Mouse (Mus musculus) embryonic facial prominence, embryonic 12.5 days (tissue): ENCODE results near the gene Rab3il1. TPM values are rescaled to one million over a fixed set of nuclear protein-coding genes. Genes with fewer than 3 reads are reported as not detected.

Experiments used
- ATAC-seq: fragments of 200-750 bp; cut with Nextera tagmentation; 2 replicates; pipeline ENCODE4 v1.8.0; 2017; ENCODE audit not compliant: insufficient number of reproducible peaks, insufficient read depth, low FRiP score, low TSS enrichment
- H3K27ac ChIP-seq: fragments of 300-500 bp; sonication (generic); 2 replicates; pipeline ENCODE4 v1.5.1; 2016; ENCODE audit warnings: mild to moderate bottlenecking
- H3K27me3 ChIP-seq: fragments of 300-500 bp; sonication (generic); 2 replicates; pipeline ENCODE4 v1.6.1; 2016; ENCODE audit warnings: mild to moderate bottlenecking, moderate library complexity
- H3K36me3 ChIP-seq: fragments of 300-500 bp; sonication (generic); 2 replicates; pipeline ENCODE4 v1.6.1; 2016; ENCODE audit warnings: mild to moderate bottlenecking
- H3K4me1 ChIP-seq: fragments of 300-500 bp; sonication (generic); 2 replicates; pipeline ENCODE4 v1.6.1; 2016
- H3K4me2 ChIP-seq: fragments of 300-500 bp; sonication (generic); replicated peaks from 2 replicates; pipeline ENCODE4 v1.6.1; 2016; ENCODE audit warnings: mild to moderate bottlenecking, moderate library complexity
- H3K4me3 ChIP-seq: fragments of 300-500 bp; sonication (generic); 2 replicates; pipeline ENCODE4 v1.5.1; 2016; ENCODE audit warnings: mild to moderate bottlenecking
- H3K9ac ChIP-seq: fragments of 300-500 bp; sonication (generic); 2 replicates; pipeline ENCODE4 v1.6.1; 2016; ENCODE audit warnings: mild to moderate bottlenecking, moderate library complexity
- H3K9me3 ChIP-seq: fragments of 300-500 bp; sonication (generic); 2 replicates; pipeline ENCODE4 v1.6.1; 2016; ENCODE audit warnings: mild to moderate bottlenecking, moderate library complexity
- WGBS: fragments of 180-500 bp; shearing (Covaris S2); methylation state at CpG from one replicate; pipeline ENCODE4 v1.1.7; 2016; 5-methylcytosine and 5-hydroxymethylcytosine counted together
- polyA plus RNA-seq: library from polyadenylated mRNA; unstranded; fragments of >200 nt; fragmentation: Nextera tagmentation; extraction: Ambion mirVana; gene quantifications from 2 replicates; pipeline ENCODE4 v1.2.1, GENCODE M21; 2016

The Rab3il1 gene
- polyA plus RNA-seq, 1 experiment from 2014 or later, result 48.0 TPM

GRCm38 (mm10) chr19:10046983-10047382, 45.5 kb downstream of the Rab3il1 start:
- Histone ChIP-seq H3K27me3 (no peaks in the 10 kb centered on the region), H3K4me1 (peaks cover 7% of the 10 kb centered on the region; the same call in 1 of the 2 replicates), H3K4me3 (no peak overlapping the region), H3K36me3 (no peaks in the 10 kb centered on the region), H3K9ac (no peak overlapping the region), H3K27ac (no peak overlapping the region), H3K9me3 (no peaks in the 10 kb centered on the region), H3K4me2 (no peak overlapping the region)
- no peak for ATAC-seq
- 48% methylated on average over 3 of the region's 3 CpGs for WGBS

DNA sequence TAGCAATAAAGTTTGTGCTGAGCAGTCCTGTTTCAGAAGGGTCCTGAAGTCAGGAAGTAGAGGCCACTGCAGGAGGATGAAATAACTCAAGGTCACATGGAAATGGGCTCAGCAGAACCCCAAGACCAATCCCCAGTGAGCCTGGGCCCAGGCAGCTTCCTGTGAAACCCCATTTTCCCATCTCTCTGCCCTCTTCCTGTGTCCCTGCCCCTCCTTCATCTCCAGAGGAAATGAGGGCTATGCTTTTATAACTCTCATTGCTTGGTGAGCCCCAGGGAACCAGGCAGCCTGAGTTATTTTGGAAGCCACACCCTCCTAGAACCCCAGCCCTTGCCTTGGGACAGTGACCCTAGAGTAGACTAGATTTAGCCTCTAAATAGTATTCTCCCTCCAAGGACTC, 48.1 kb downstream of the Rab3il1 start:
- no peaks in the 10 kb centered on the region for H3K9me3 ChIP-seq
- H3K4me2 ChIP-seq, result no peak overlapping the region
- no peaks in the 10 kb centered on the region for H3K4me1 ChIP-seq
- H3K9ac ChIP-seq, result no peak overlapping the region
- no peaks in the 10 kb centered on the region for H3K27me3 ChIP-seq
- ATAC-seq, result no peak
- H3K27ac ChIP-seq, result no peak overlapping the region
- H3K36me3 ChIP-seq, result 0 out of 2 replicates have a peak, but pooled peaks cover 9% of the 10 kb centered on the region
- no peak overlapping the region for H3K4me3 ChIP-seq

GRCm38 (mm10) chr19:10050438-10050837, 49.0 kb downstream of the Rab3il1 start:
- Histone ChIP-seq H3K9me3 (no peaks in the 10 kb centered on the region), H3K27ac (no peak overlapping the region), H3K9ac (no peak overlapping the region), H3K27me3 (no peaks in the 10 kb centered on the region), H3K36me3 (0 out of 2 replicates have a peak, but pooled peaks cover 11% of the 10 kb centered on the region), H3K4me3 (no peak overlapping the region), H3K4me2 (no peak overlapping the region), H3K4me1 (no peaks in the 10 kb centered on the region)
- ATAC-seq, result no peak
- WGBS, result 88% methylated on average over 2 of the region's 2 CpGs

DNA sequence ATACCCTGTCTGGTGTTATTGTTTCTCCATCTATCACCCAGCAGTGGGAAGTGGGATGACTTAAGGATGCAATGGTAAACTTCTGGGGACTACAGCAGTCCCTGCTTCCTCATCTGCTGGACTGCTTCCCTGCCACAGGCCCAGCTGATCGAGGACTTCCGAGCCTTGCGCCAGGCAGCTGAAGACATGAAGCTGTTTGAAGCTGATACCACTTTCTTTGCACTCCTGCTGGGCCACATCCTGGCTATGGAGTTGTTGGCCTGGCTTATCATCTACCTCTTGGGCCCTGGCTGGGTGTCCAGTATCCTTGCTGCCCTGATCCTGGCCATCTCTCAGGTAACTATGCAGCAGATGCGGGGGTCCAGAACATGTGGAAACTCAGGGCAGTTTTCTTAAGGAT, 51.2 kb downstream of the Rab3il1 start:
- no peaks in the 10 kb centered on the region for H3K27me3 ChIP-seq
- 91% methylated on average over 4 of the region's 4 CpGs for WGBS
- no peak for ATAC-seq
- no peak overlapping the region for H3K4me2 ChIP-seq
- no peak overlapping the region for H3K9ac ChIP-seq
- H3K4me1 ChIP-seq, result no peaks in the 10 kb centered on the region
- H3K4me3 ChIP-seq, result no peak overlapping the region
- H3K36me3 ChIP-seq, result peaks cover 15% of the 10 kb centered on the region; the same call in 1 of the 2 replicates
- H3K27ac ChIP-seq, result no peak overlapping the region
- no peaks in the 10 kb centered on the region for H3K9me3 ChIP-seq

- no peak overlapping the region for H3K4me2 ChIP-seq
- H3K27ac ChIP-seq, result no peak overlapping the region
- peaks cover 15% of the 10 kb centered on the region; the same call in 1 of the 2 replicates for H3K36me3 ChIP-seq
- H3K9me3 ChIP-seq, result no peaks in the 10 kb centered on the region
- no peaks in the 10 kb centered on the region for H3K27me3 ChIP-seq
- no peak overlapping the region for H3K9ac ChIP-seq
- no peak for ATAC-seq
- WGBS, result 95% methylated on average over 10 of the region's 10 CpGs
- H3K4me1 ChIP-seq, result no peaks in the 10 kb centered on the region
- H3K4me3 ChIP-seq, result no peak overlapping the region
These were observed 52.3 kb downstream of the Rab3il1 start for GRCm38 (mm10) chr19:10053692-10054260.

GRCm38 (mm10) chr19:10054361-10055075, 53.0 kb downstream of the Rab3il1 start:
- H3K4me1 ChIP-seq, result no peaks in the 10 kb centered on the region
- no peak overlapping the region for H3K27ac ChIP-seq
- no peak overlapping the region for H3K9ac ChIP-seq
- 90% methylated on average over 6 of the region's 6 CpGs for WGBS
- H3K9me3 ChIP-seq, result no peaks in the 10 kb centered on the region
- H3K4me3 ChIP-seq, result no peak overlapping the region
- H3K36me3 ChIP-seq, result peaks cover 15% of the 10 kb centered on the region; the same call in 1 of the 2 replicates
- H3K27me3 ChIP-seq, result no peaks in the 10 kb centered on the region
- H3K4me2 ChIP-seq, result no peak overlapping the region
- no peak for ATAC-seq

- 83% methylated on average over 3 of the region's 3 CpGs for WGBS
- Histone ChIP-seq H3K27ac (no peak overlapping the region), H3K27me3 (no peaks in the 10 kb centered on the region), H3K4me1 (no peaks in the 10 kb centered on the region), H3K9me3 (no peaks in the 10 kb centered on the region), H3K4me2 (no peak overlapping the region), H3K36me3 (peaks cover 15% of the 10 kb centered on the region; the same call in 1 of the 2 replicates), H3K4me3 (no peak overlapping the region), H3K9ac (no peak overlapping the region)
- ATAC-seq, result no peak
These were observed 53.8 kb downstream of the Rab3il1 start for GRCm38 (mm10) chr19:10055261-10055660.

DNA sequence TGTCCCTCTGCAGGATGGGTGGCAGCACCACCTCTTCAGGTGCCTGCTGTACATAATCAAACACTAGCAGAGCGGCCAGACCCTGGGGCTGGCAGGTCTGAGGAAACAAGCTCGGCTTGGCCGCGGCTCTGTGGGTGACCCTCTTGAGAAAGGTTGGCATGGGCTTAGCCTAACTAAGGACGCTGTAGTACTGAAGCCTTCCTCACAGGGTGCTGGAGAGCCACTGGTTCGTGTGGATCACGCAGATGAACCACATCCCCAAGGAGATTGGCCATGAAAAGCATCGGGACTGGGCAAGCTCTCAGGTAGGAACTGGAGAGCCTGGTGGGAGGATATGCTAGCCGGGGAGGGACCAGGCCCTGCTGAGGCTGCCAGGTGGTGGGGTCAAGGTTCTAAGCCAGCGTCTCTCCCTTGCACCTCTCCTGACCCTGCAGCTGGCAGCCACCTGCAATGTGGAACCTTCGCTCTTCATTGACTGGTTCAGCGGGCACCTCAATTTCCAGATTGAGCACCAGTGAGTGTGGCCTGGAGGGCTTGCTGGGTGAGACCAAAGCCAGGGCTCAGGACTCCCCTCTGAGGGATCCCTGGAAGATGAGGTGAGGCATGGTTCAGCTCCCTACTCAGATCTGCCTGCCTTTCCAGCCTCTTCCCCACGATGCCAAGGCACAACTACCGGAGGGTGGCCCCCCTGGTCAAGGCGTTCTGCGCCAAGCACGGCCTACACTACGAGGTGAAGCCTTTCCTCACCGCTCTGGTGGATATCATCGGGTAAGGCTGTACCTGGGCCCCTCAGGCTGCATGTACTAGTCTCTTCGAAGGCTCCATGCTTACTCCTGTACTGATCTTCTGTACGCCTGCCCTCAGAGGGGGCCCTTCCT, 54.6 kb downstream of the Rab3il1 start:
- ATAC-seq, result no peak
- WGBS, result 85% methylated on average over 22 of the region's 22 CpGs
- H3K4me1 ChIP-seq, result no peaks in the 10 kb centered on the region

DNA sequence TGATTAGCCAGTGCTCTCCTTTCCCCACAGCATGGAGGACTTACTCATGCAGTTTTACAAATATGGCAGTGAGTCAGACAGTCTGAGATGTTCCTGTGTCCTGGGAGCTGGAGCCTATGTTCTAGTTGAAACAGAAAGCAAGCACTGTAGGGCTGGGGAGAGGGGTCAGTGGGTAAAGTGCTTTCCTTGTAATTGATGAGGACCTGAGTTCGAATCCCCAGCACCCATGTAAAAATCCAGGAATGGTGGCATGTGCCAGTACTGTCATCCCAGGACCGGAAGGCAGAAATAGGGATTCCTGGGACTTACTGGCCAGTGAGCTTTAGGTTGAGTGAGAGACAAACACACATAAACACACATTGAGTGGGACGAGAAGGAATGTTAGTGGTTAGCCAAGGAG, 55.2 kb downstream of the Rab3il1 start:
- Histone ChIP-seq H3K36me3 (peaks cover 17% of the 10 kb centered on the region; the same call in 1 of the 2 replicates), H3K9ac (no peak overlapping the region), H3K4me1 (no peaks in the 10 kb centered on the region), H3K27me3 (no peaks in the 10 kb centered on the region), H3K4me2 (no peak overlapping the region), H3K9me3 (no peaks in the 10 kb centered on the region), H3K27ac (no peak overlapping the region), H3K4me3 (no peak overlapping the region)
- WGBS, result 85% methylated on average over 3 of the region's 3 CpGs
- ATAC-seq, result no peak

More for the DNA sequence above, 54.6 kb downstream of the Rab3il1 start:
- Histone ChIP-seq H3K9me3 (no peaks in the 10 kb centered on the region), H3K27ac (no peak overlapping the region), H3K27me3 (no peaks in the 10 kb centered on the region), H3K4me2 (no peak overlapping the region), H3K36me3 (peaks cover 15% of the 10 kb centered on the region; the same call in 1 of the 2 replicates), H3K4me3 (no peak overlapping the region), H3K9ac (no peak overlapping the region)

DNA sequence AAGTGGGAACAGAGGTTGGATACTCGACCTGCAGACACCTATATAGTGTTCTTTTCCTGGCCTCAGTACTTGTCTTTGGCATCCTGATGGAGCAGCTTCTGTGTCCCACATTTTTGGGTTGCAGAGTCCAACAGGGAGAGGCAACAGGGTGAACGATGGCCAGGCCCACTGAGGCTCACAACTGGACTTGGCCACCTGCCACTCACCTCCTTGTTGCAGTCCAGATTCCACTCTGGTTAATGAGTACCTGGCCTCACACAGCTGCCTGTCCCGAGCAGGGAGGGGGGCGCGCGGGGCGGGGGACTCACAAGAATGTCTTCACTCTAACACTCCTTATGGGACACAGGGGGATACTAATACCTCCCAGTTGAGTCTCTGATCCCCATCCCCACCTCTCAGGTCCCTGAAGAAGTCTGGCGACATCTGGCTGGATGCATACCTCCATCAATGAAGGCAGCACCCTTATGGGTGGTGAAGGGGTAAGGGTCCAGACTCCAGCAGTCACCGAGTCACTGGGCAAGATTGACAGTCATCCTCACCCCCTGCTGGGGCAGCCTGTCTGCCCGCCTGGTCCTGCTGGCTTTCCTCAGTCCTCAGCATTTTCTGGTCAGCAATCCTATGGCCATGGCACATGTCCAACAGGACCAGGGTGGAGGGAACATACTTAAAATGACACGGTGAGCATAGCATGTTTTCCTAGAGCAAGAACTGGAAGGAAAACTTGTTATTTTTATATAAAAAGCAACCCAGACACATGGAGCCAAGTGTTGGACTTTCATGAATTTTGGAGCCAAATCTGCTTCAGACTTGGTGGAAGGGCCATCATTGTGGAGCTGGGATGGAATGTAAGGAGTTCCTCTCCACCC, 56.2 kb downstream of the Rab3il1 start:
- H3K4me2 ChIP-seq, result no peak overlapping the region
- peaks cover 27% of the 10 kb centered on the region for H3K36me3 ChIP-seq
- no peak overlapping the region for H3K4me3 ChIP-seq
- no peaks in the 10 kb centered on the region for H3K9me3 ChIP-seq
- 66% methylated on average over 11 of the region's 11 CpGs for WGBS
- ATAC-seq, result no peak
- H3K9ac ChIP-seq, result no peak overlapping the region
- H3K27me3 ChIP-seq, result no peaks in the 10 kb centered on the region
- no peaks in the 10 kb centered on the region for H3K4me1 ChIP-seq
- no peak overlapping the region for H3K27ac ChIP-seq

- ATAC-seq, result no peak
- peaks cover 34% of the 10 kb centered on the region for H3K36me3 ChIP-seq
- 92% methylated on average over 1 of the region's 1 CpGs for WGBS
These were observed 56.9 kb downstream of the Rab3il1 start for GRCm38 (mm10) chr19:10058352-10058825.

More at GRCm38 (mm10) chr19:10058352-10058825, 56.9 kb downstream of the Rab3il1 start:
- H3K9ac ChIP-seq, result no peak overlapping the region
- no peaks in the 10 kb centered on the region for H3K4me1 ChIP-seq
- H3K27me3 ChIP-seq, result no peaks in the 10 kb centered on the region
- H3K9me3 ChIP-seq, result no peaks in the 10 kb centered on the region
- no peak overlapping the region for H3K27ac ChIP-seq
- no peak overlapping the region for H3K4me3 ChIP-seq
- no peak overlapping the region for H3K4me2 ChIP-seq
